Mouse (Mus musculus): ENCODE measurements around the gene Tsen2. TPM values are rescaled to one million over a fixed set of nuclear protein-coding genes. Genes with fewer than 3 reads are reported as not detected.

The Tsen2 gene
- total RNA-seq, 2 experiments from 2014 or later = 20.6 to 26.8 TPM

DNA sequence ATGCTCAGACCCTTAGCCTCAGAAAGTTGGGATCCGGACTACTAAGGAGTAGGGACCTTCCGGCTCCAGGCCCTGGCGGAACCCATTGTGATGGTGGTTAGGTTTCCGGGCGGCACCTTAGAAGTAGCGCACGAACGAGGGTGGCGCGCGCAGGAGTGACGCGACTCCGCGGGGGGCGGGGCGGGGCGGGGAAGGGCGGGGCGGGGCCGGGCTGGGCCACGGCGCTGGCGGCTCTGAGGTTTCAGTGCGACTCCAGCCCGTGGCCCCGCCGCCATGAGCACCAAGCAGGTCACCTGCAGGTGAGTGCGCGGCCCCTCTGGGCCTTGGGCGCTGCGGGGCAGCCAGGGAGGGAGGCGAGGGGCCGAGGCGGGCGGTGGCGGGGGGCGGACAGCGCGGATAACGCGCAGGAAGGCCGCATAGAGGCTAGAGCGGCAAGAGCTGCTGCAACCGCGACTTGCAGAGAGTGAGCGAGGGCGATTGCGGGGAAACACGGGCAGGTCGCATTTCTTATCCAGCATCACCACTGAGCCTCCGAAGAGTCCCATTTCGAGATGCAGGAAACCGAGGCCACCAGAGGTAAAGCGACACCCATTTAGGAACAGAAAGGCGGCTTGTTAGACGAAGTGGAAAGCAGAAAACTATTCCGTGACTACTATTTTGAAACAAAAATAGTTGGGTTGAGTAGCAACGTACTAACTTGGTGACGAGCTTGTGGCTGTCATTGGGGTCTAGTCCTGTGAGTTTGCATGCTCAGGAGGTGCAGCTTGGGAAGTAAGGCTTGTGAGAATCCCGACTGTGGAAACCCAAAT, 57.5 kb downstream of the Tsen2 start, which contains the start of gene Mkrn2:
Gene Mkrn2, plus strand, starts transcription at position 188 of the 809 bp plus-strand sequence.
- DNase-seq = peak; percentile 68 to 71

DNA sequence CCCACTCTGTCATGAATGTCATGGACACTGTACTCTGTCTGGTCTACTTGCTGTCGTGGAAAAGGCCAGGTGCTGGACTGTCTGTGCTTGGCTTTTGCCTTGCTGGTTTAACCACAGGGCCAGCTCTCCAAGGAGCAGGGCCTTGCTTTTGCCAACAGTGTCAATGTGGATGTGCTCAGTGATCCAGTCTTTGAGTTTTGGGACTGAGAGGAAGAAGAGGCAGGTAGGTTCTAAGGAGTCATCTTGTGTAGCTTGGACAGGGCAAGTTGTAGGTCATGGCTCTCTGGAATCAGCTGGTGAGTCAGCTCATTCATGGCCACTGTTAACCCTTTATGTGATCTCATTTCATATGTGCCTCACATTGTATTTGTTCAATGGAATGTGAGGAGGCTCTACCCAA, 62.0 kb downstream of the Tsen2 start:
- no peak for DNase-seq

DNA sequence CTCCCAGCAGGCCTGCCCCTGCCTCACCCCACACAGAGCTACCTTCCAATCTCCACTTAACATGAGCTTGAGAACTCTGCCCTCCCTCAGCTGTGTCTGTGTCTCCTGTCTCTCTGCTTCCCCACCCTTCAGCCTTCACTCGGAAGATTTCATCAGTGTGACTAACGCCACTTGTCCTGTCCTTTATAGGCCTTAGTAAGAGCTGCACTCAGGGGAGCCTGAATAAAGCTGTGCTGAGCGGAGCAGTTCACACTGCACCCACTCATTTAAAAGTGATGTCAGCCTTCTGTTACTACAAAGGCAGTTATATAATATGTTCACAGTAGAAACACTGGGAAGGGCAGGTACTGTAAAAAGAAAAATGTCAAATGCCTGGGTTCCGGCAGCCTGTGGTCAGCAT, 63.0 kb downstream of the Tsen2 start:
- peak in 1 of 2 experiments; percentile 47 for DNase-seq

DNA sequence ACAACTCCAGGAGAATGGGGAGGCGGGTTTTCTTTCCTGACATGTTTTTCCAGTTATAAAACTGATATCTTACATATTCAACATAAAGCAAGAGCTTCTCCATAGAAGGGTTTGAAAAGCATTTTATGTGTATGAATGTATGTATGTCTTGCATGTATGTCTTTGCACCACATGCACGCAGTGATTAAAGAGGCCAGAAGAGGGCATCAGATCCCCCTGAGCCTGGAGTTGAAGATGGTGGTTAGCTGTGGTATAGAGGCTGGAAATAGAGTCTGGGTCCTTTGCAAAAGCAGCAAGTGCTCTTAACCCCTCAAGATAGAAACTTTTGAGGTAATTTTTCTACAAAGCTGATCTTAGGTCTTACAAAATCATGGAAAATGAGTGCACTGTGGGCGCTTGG, 64.7 kb downstream of the Tsen2 start:
- DNase-seq = no peak

GRCm38 (mm10) chr6:115610301-115610700, 65.8 kb downstream of the Tsen2 start:
- no peak for DNase-seq

DNA sequence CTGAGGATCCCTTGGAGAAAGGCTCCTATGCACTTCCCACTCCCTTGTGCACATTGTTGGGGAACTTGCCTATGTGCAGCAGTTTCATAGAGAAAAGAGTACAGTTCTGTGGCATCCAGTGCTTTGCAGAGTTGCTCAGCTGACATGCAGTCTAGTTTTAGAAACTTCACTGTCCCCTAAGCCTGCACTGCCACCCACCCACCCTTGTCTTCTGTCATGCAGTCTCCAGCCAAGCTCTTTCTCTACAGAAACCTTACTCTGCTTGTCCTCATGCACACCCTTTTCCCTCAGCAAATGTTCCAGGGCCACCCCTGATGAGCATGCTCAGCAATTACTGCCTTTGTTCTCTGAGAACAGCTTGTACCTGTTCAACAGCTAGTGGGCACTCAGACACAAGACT, 69.3 kb downstream of the Tsen2 start:
- DNase-seq = no peak

DNA sequence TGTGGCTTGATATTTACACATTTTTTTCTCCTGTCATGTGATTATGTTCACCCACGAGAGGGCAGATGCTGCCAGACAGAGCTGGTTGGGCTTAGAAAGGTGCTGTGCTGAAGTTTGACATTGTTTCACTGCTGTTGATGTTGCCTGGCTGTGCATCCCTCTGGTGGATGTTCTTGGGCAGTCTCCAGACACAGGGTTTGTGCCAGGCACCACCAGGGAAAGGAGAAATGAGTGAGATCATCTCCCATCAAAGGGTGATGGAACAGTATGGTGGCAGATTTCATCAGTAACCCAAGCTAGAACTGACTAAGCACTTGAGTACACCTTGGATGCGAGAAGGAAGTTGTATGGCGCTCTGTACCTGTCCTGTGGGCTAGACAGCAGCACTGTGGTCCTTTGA, 71.5 kb downstream of the Tsen2 start:
- no peak for DNase-seq

- DNase-seq = no peak
These were observed 75.4 kb downstream of the Tsen2 start for GRCm38 (mm10) chr6:115619818-115620217.

DNA sequence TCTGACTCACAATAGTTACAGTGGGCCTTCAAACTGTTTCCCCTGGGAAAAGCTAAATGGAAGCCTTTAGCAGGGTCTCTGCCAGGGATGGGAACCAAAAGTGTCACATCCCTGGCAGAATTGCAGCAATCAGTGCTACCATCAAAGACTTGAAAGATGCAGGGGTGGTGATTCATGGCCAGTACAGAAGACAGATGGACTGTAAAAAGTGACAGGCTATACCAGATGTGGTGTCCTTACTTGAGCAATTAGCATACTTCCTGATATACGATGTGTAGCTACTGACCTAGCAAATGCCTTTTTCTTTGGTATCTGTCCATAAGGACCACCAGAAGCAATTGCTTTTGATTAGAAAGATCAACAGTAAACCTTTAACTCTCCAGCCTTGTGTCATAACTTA, 76.5 kb downstream of the Tsen2 start:
- DNase-seq = no peak

DNA sequence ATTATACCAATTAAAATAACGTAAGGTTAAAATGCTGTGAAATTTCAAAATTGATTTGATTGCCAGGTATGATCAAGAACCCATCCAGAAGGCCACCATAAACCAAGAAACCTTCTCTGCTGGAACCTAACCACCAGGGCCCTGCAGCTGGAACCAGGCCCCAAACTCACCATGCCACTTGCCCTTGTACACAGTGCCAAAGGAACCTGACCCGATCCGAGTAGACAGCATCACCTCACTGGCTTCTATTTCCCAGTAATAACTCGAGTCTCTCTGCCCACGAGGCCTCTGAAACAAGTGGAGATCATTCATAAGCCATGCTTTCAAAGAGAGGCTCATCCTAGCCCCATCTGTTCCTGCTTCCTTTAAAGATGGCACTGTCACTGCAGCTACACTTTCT, 81.7 kb downstream of the Tsen2 start:
- DNase-seq = no peak

Other genes with a start within 250 kb of the Tsen2 start
- 1 to 10 TPM; 1.6 to 1.8 TPM for gene Pparg, start 183.7 kb upstream of the Tsen2 start, total RNA-seq (2021)
- not detected for gene Mkrn2os, start 47.9 kb downstream of the Tsen2 start, total RNA-seq (2021)
- 10 to 100 TPM; 32.8 to 34.0 TPM for gene Mkrn2, start 57.2 kb downstream of the Tsen2 start, total RNA-seq (2021)
- gene Raf1, start 132.0 kb downstream of the Tsen2 start, total RNA-seq (2021) = 10 to 100 TPM; 85.9 to 99.4 TPM
- under 1 TPM; 0.40 to 0.71 TPM for gene Tmem40, start 217.7 kb downstream of the Tsen2 start, total RNA-seq (2021)
- gene Cand2, start 229.9 kb downstream of the Tsen2 start, total RNA-seq (2021) = 1 to 10 TPM; 3.1 to 3.2 TPM

Measured in layer of hippocampus, postnatal 36 days (tissue).